Mouse (Mus musculus): ENCODE measurements around the gene Wfikkn1.
"Not testable (repeated sequence)": the region's sequence is repeated elsewhere in the genome, so short reads cannot be mapped to it uniquely, and the experiment has no call there.

Wfikkn1 gene

GRCm38 (mm10) chr17:25885636-25886035, 5.0 kb upstream of the Wfikkn1 start:
- no peak for DNase-seq (ENCODE audit: low spot score in 2 of 2)

GRCm38 (mm10) chr17:25883824-25884223, 3.2 kb upstream of the Wfikkn1 start:
- no peak for DNase-seq (ENCODE audit: low spot score in 2 of 2)

GRCm38 (mm10) chr17:25883268-25883667, 2.6 kb upstream of the Wfikkn1 start:
- no peak for DNase-seq (ENCODE audit: low spot score in 2 of 2)

GRCm38 (mm10) chr17:25882306-25882705, 1.6 kb upstream of the Wfikkn1 start:
- DNase-seq (ENCODE audit: low spot score in 2 of 2), result no peak

GRCm38 (mm10) chr17:25881691-25882090, 1.0 kb upstream of the Wfikkn1 start:
- no peak for DNase-seq (ENCODE audit: low spot score in 2 of 2)

- DNase-seq (ENCODE audit: low spot score in 2 of 2), result no peak
These were observed 419 bp upstream of the Wfikkn1 start for GRCm38 (mm10) chr17:25880913-25881641.

- DNase-seq (ENCODE audit: low spot score in 2 of 2), result no peak
These were observed 908 bp downstream of the Wfikkn1 start for GRCm38 (mm10) chr17:25879750-25880149.

- DNase-seq (ENCODE audit: low spot score in 2 of 2), result no peak
These were observed 1.4 kb downstream of the Wfikkn1 start for GRCm38 (mm10) chr17:25879261-25879660.

- no peak for DNase-seq (ENCODE audit: low spot score in 2 of 2)
These were observed 2.0 kb downstream of the Wfikkn1 start for GRCm38 (mm10) chr17:25878611-25879180.

- no peak for DNase-seq (ENCODE audit: low spot score in 2 of 2)
These were observed 2.7 kb downstream of the Wfikkn1 start for GRCm38 (mm10) chr17:25877741-25878610.

GRCm38 (mm10) chr17:25877025-25877424, 3.6 kb downstream of the Wfikkn1 start:
- DNase-seq (ENCODE audit: low spot score in 2 of 2), result no peak

GRCm38 (mm10) chr17:25876347-25876915, 4.2 kb downstream of the Wfikkn1 start:
- DNase-seq (ENCODE audit: low spot score in 2 of 2), result no peak

GRCm38 (mm10) chr17:25875171-25876136, 5.2 kb downstream of the Wfikkn1 start:
- peak; percentile 83 to 84 for DNase-seq (ENCODE audit: low spot score in 2 of 2)

- DNase-seq (ENCODE audit: low spot score in 2 of 2), result peak; percentile 93 to 94
These were observed 5.9 kb downstream of the Wfikkn1 start, which contains the start of gene Mettl26 for GRCm38 (mm10) chr17:25874721-25875170. Gene Mettl26, plus strand, starts transcription at chr17:25875074.

GRCm38 (mm10) chr17:25874148-25874720, 6.4 kb downstream of the Wfikkn1 start:
- DNase-seq (ENCODE audit: low spot score in 2 of 2), result no peak

- no peak for DNase-seq (ENCODE audit: low spot score in 2 of 2)
These were observed 7.1 kb downstream of the Wfikkn1 start for GRCm38 (mm10) chr17:25873405-25874147.

- no peak for DNase-seq (ENCODE audit: low spot score in 2 of 2)
These were observed 8.0 kb downstream of the Wfikkn1 start for GRCm38 (mm10) chr17:25872676-25873075.

- DNase-seq (ENCODE audit: low spot score in 2 of 2), result not testable (repeated sequence)
These were observed 9.1 kb downstream of the Wfikkn1 start for GRCm38 (mm10) chr17:25871566-25871965.

- no peak for DNase-seq (ENCODE audit: low spot score in 2 of 2)
These were observed 10.7 kb downstream of the Wfikkn1 start for GRCm38 (mm10) chr17:25869954-25870353.

- DNase-seq (ENCODE audit: low spot score in 2 of 2), result no peak
These were observed 11.2 kb downstream of the Wfikkn1 start for GRCm38 (mm10) chr17:25869498-25869897.

All from natural killer cell, adult 2 months (primary cell).